Mouse (Mus musculus) embryonic fibroblast, embryonic 13.5 days (primary cell): ENCODE data around the gene Sowahc. TPM values are rescaled to one million over a fixed set of nuclear protein-coding genes. Genes with fewer than 3 reads are reported as not detected.

Experiments used
- H3K27ac ChIP-seq: 2 replicates; pipeline ENCODE4 v1.5.1; 2012; ENCODE audit warnings: low read length, control low read depth, inconsistent platforms; ENCODE audit not compliant: insufficient read depth
- H3K4me1 ChIP-seq: 2 replicates; pipeline ENCODE4 v1.6.1; 2011; ENCODE audit warnings: low read length; ENCODE audit not compliant: control insufficient read depth, insufficient read depth
- H3K4me3 ChIP-seq: 2 replicates; pipeline ENCODE4 v1.5.1; 2011; ENCODE audit warnings: mild to moderate bottlenecking, control low read depth, low read length; ENCODE audit not compliant: insufficient read depth
- CTCF ChIP-seq: IDR thresholded peaks from 2 replicates; pipeline ENCODE4 v1.5.1; 2011; ENCODE audit warnings: mild to moderate bottlenecking, control low read depth, low read length, moderate library complexity, borderline replicate concordance; ENCODE audit not compliant: insufficient read depth
- POLR2A ChIP-seq: IDR thresholded peaks from 2 replicates; pipeline ENCODE4 v1.6.1; 2011; ENCODE audit warnings: low read depth, mild to moderate bottlenecking, control low read depth, low read length, moderate library complexity
- polyA plus RNA-seq: library from polyadenylated mRNA; stranded (reverse); fragments of >200 nt; gene quantifications from 2 replicates; pipeline ENCODE4 v1.2.4, GENCODE M21; 2011; ENCODE audit warnings: low read depth; ENCODE audit not compliant: missing spikeins, insufficient read length

The Sowahc gene
- polyA plus RNA-seq, 1 experiment, result 5.8 TPM

DNA sequence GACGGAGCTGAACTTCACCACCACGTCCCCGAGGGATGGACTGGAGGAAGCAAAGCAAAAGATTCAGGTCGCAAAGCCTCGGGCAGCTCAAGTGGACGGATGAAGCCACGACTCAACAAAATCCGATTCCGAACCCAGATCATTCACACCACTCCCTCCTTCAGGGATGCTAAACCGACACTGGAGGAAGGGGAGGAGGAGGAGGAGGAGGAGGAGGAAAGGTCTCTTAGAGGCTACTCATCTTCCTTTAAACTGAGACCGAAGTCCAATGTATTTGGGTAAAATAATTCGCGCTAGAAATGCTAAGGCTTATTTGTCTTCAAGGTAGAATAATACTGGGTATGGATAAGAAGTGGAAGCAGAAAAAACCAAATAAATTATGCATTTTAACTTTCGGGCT is 1.5 kb downstream of the Sowahc start:
- H3K27ac ChIP-seq, result no peak overlapping the region
- peak overlapping the region; percentile 73 for H3K4me3 ChIP-seq
- TF ChIP-seq POLR2A (no peak), CTCF (no peak)
- no peaks in the 10 kb centered on the region for H3K4me1 ChIP-seq

DNA sequence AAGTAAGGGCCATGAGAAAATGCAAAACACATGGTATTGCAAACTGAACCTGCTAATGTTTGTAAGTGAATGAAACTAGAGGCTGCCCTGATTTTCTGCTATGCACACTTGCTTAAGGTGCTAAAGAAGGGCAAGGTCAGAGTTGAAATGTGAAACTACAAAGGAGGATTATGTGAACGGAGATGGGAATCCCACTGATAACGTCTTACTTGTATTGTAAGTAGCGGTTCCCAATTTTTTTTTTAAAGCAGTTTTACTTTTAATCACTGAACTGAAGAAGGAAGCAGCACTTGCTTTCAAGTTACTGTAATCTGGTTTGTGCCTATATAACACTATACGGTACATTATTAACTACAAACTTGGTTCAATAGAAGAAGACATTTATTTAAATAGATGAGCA is 2.1 kb downstream of the Sowahc start:
- H3K4me1 ChIP-seq, result no peaks in the 10 kb centered on the region
- peak overlapping the region; percentile 73; the same call in 1 of the 2 replicates for H3K4me3 ChIP-seq
- H3K27ac ChIP-seq, result no peak overlapping the region
- TF ChIP-seq POLR2A, result no peak
- TF ChIP-seq CTCF, result no peak

DNA sequence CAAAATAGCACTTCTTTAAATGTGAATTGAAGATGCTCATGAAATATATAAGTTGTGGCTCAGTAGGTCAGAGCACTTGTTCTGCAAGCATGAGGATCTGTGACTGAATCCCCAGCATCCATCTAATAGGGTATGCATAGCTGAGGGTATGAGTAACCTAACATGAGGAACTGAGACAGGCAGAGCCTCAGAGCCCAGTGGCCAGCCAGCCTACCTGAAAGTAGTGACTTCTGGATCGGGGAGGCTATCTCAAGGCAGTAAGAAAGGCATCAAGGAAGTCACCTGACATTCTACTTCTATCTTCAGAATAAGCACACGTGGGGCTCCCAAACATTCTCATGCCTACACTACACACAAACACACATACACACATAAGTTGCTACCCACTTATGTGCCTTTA is 3.4 kb downstream of the Sowahc start:
- TF ChIP-seq CTCF, result no peak
- TF ChIP-seq POLR2A, result no peak
- H3K27ac ChIP-seq, result no peak overlapping the region

DNA sequence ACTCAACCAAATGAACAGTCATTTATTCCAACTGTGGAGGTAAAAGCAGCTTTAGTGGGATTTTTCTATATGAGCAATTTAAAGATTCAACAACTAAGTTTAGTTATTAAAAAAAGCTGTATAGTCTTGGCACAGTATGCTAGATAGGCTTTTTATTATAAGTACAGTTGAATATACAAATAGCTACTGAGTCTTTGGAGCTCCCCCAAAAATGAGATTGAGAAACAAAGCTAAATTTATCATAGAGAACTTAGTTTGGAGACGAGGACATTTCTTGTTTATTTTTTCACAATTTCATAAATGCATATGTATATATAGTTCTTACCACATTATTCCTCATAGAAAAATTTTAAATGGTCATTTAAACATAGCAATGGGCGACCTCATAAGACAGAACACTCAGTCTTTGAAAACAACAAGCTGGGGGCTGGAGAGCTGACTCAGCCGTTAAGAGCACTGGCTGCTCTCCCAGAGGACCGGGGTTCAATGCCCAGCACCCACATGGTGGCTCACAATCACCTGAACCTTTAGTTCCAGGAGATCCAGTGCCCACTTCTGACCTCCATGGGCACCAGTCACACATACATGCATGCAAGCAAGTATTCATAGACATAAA is 7.6 kb downstream of the Sowahc start:
- Histone ChIP-seq H3K27ac (no peak overlapping the region), H3K4me1 (no peaks in the 10 kb centered on the region), H3K4me3 (no peak overlapping the region)
- TF ChIP-seq CTCF (no peak), POLR2A (no peak)

More for the DNA sequence above, 3.4 kb downstream of the Sowahc start:
- Histone ChIP-seq H3K4me3 (no peak overlapping the region), H3K4me1 (no peaks in the 10 kb centered on the region)

DNA sequence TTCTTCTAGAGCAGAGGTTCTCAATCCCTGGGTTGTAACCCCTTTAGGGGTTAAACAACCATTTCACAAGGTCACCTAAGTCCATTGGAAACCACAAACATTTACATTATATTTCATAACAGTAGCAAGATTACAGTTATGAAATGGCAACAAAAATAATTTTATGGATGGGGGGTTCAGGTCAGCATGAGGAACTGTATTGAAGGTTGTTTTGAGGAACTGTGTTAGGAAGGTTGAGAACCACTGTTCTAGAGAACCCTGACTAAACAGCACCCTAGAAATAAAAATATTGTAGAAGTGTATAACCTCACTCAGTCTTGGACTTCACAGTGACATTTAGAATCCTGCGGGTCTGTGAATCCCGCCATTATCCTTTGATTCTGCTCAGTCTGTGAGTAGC is 13.5 kb downstream of the Sowahc start:
- Histone ChIP-seq H3K4me3 (no peak overlapping the region), H3K4me1 (no peaks in the 10 kb centered on the region), H3K27ac (no peak overlapping the region)
- TF ChIP-seq CTCF (no peak), POLR2A (no peak)

DNA sequence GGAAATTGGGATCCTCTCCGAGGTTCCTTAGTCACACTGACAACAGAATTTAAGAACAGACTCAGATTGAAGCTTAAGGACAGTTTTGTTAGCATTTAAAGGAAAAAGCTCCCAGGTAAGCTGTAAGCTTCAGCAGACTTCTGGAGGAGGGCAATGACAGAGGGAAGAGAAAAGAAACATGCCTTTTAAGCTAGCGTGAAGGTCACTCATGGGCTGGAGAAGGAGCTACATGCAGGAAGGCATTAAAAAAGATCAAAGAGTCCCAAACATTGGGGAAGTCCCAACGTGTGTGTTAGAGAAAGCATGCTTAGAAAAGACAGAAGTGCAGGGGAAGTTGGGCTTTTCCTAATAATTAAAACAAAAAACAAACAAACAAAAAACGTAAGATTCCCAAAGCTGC is 14.1 kb downstream of the Sowahc start:
- TF ChIP-seq POLR2A (no peak), CTCF (no peak)
- H3K4me3 ChIP-seq, result no peak overlapping the region
- no peak overlapping the region for H3K27ac ChIP-seq
- no peaks in the 10 kb centered on the region for H3K4me1 ChIP-seq

DNA sequence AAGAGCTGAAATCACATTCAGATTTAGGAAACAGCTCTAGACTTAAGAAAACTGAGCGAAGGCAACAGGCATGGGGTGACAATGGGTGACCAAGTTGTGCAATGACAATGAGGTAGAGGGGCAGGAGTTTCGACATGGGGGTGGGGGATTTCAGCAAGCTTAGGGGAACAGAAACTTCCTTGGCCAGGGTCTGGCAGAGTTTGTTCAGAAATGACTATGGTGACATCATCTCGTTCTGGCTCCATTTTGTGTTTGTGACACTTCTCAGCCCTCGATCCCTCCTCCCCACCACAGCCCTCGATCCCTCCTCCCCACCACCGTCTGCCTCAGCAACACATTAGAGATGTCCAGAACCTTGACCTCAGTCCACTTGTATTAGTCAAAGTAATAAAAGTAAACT is 14.7 kb downstream of the Sowahc start:
- Histone ChIP-seq H3K27ac (no peak overlapping the region), H3K4me3 (no peak overlapping the region), H3K4me1 (no peaks in the 10 kb centered on the region)
- no peak for TF ChIP-seq POLR2A

DNA sequence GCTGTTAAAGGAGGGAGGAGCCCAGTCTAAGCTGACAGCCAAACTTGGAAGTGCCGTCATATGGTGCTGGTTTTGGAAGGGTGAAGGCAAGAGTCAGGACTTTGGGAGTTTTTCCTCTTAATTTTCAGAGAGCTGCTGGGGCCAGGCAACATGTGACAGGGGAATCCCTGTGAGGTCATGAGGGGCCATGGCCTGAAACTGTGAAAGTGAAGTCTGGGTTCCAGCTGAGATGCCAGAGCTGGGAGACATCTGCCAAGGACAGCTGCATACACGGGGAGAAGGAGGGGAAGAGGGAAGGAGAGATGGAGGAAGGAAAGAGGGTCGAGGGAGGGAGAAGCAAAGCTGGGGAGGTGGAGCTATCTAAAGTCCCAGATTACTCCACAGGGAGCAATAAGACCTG is 16.0 kb downstream of the Sowahc start:
- TF ChIP-seq POLR2A (no peak), CTCF (no peak)
- Histone ChIP-seq H3K4me1 (no peaks in the 10 kb centered on the region), H3K4me3 (no peak overlapping the region), H3K27ac (no peak overlapping the region)

DNA sequence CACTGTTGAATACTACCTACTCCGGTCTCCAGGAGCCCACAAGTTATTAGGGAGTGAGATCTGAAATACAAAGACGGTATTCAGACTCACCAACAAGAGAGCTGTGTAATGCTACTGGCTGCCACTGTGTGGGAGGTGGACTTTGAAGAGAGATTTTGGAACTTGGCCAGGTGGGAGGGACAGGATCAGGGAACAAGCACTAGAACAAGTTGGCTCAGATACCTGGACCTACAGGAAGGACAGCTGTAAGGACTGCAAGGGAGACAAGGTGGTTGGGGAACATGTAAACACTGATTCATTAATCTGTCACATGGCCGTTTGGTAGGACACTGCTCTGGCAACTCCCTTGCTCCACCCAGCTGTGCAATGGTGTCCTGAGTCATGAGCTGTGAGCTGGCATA is 19.4 kb downstream of the Sowahc start:
- no peak for TF ChIP-seq CTCF
- no peak for TF ChIP-seq POLR2A
- Histone ChIP-seq H3K27ac (no peak overlapping the region), H3K4me1 (no peaks in the 10 kb centered on the region)

DNA sequence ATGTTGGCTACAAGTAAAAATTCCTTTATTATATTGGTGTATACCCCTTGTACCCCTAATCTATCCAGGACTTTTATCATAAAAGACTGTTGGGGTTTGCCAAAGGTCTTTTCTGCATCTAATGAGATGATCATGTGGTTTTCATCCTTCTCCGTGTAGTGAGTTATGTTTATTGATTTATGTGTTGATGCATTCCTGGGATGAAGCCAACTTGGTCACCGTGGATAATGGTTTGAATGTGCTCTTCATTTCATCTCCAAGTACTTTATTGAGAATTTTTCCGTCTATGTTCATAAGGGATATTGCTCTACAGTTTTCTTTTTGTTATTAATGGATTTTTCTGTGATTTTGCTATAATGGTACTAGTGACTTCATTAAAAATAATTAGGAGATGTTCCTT is 27.8 kb downstream of the Sowahc start:
- Histone ChIP-seq H3K27ac (no peak overlapping the region), H3K4me1 (peaks cover 6% of the 10 kb centered on the region), H3K4me3 (no peak overlapping the region)
- TF ChIP-seq POLR2A (no peak), CTCF (no peak)

More for the DNA sequence above, 19.4 kb downstream of the Sowahc start:
- no peak overlapping the region for H3K4me3 ChIP-seq

DNA sequence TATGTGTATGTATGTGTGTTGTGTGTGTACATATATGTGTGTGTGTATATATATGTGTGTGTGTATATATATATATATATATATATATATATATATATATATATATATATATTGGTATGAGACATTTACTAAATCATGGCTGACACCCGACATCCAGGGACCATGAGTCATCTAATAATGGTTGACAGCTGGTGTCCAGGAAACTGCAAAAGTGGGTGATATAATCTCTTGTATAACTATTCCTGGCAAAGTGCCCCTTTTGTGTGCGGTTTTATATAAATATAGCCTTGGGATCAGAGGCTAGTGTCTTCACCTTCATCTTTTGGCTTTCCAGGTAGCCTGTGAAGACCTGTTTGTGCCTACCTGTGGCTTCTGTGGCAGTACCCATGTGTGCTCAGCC is 28.9 kb downstream of the Sowahc start:
- peaks cover 6% of the 10 kb centered on the region for H3K4me1 ChIP-seq
- TF ChIP-seq POLR2A (no peak), CTCF (no peak)
- H3K4me3 ChIP-seq, result no peak overlapping the region
- no peak overlapping the region for H3K27ac ChIP-seq
